16 mouse cellular contexts compared by ENCODE assay signal in genomic region chr14:104033606-104034005, GRCm38 (mm10).
DNase-seq lines count a peak whose midpoint lies in the region; ATAC-seq and TF ChIP-seq lines count a peak whose summit lies in the region.
"Had no signal": no experiment of that assay in that cellular context is flagged by ENCODE, and none has a peak within 500 bp of the region (broad histone marks: within the 10 kb centered on the region; RNA-seq: fewer than 3 reads in every experiment).

No protein-coding gene starts in this region.

- H3K27ac ChIP-seq in forebrain, postnatal 0 days (ENCODE audit: low read depth, low read length) = no peak overlapping the region
- no peak overlapping the region for H3K27ac ChIP-seq in forebrain, embryonic 10.5 days
- H3K27ac ChIP-seq in liver, adult 2 months (replicated peaks; ENCODE audit: insufficient read depth, low read depth, low read length) = no peak overlapping the region
- no peak overlapping the region for H3K27ac ChIP-seq in kidney, embryonic 16.5 days (ENCODE audit: low read length)
- H3K27ac ChIP-seq: hindbrain, embryonic 15.5 days; midbrain, embryonic 12.5 days had no signal

- DNase-seq in forebrain, postnatal 0 days = peak; percentile 64
- DNase-seq in forebrain, embryonic 10.5 days (ENCODE audit: extremely low spot score, low spot score) = no peak
- DNase-seq in liver, adult 2 months (ENCODE audit: extremely low read depth, low read depth, low spot score) = peak; percentile 12
- no peak for DNase-seq in liver
- peak; percentile 37 for DNase-seq in Muller cell, postnatal 12 days (ENCODE audit: inconsistent ontology term)
- DNase-seq in heart, postnatal 4 days = no peak
- DNase-seq: adrenal gland, postnatal 10 days; cerebellum, adult 18-20 months; gastrocnemius, postnatal 36 days had no signal

- peak; percentile 45; the same call in 1 of the 2 replicates for ATAC-seq in forebrain, postnatal 0 days
- peak; percentile 70 for ATAC-seq in megakaryocyte progenitor cell, adult 5-6 weeks (replicated peaks; ENCODE audit: poor library complexity)
- no peak for ATAC-seq in kidney, embryonic 16.5 days (ENCODE audit: low FRiP score, low TSS enrichment)
- ATAC-seq: CD4-positive, CD25-positive, alpha-beta regulatory T cell, adult 4 months had no signal

- H3K79me2 ChIP-seq in liver, adult 2 months (ENCODE audit: control insufficient read depth, insufficient read depth, low read length) = no peaks in the 10 kb centered on the region

- H3K36me3 ChIP-seq in forebrain, postnatal 0 days (ENCODE audit: insufficient read depth) = no peaks in the 10 kb centered on the region
- no peaks in the 10 kb centered on the region for H3K36me3 ChIP-seq in forebrain, embryonic 10.5 days (replicated peaks)
- H3K36me3 ChIP-seq in liver, adult 2 months (ENCODE audit: control insufficient read depth, insufficient read depth, low read length) = no peaks in the 10 kb centered on the region
- no peaks in the 10 kb centered on the region for H3K36me3 ChIP-seq in kidney, embryonic 16.5 days (ENCODE audit: insufficient read depth, low read length)
- H3K36me3 ChIP-seq: hindbrain, embryonic 15.5 days; midbrain, embryonic 12.5 days had no signal

- H3K9me3 ChIP-seq in forebrain, postnatal 0 days (ENCODE audit: low read length) = no peaks in the 10 kb centered on the region
- H3K9me3 ChIP-seq in forebrain, embryonic 10.5 days = no peaks in the 10 kb centered on the region
- no peaks in the 10 kb centered on the region for H3K9me3 ChIP-seq in kidney, embryonic 16.5 days (ENCODE audit: low read length)
- H3K9me3 ChIP-seq: hindbrain, embryonic 15.5 days; midbrain, embryonic 12.5 days had no signal

- 28% methylated on average over 1 of the region's 1 CpGs for WGBS in forebrain, postnatal 0 days
- 44% methylated on average over 1 of the region's 1 CpGs for WGBS in forebrain, embryonic 10.5 days
- 26% methylated on average over 1 of the region's 1 CpGs for WGBS in liver, adult 2 months
- WGBS in kidney, embryonic 16.5 days = 44% methylated on average over 1 of the region's 1 CpGs

- no peak overlapping the region for H3K4me2 ChIP-seq in forebrain, postnatal 0 days (ENCODE audit: low read depth)
- no peak overlapping the region for H3K4me2 ChIP-seq in kidney, embryonic 16.5 days (replicated peaks; ENCODE audit: low read depth, low read length)
- H3K4me2 ChIP-seq: hindbrain, embryonic 15.5 days; liver, embryonic 11.5 days; midbrain, embryonic 12.5 days had no signal

- H3K4me1 ChIP-seq in forebrain, postnatal 0 days (ENCODE audit: insufficient read depth) = no peaks in the 10 kb centered on the region
- peaks cover 23% of the 10 kb centered on the region for H3K4me1 ChIP-seq in forebrain, embryonic 10.5 days
- no peaks in the 10 kb centered on the region for H3K4me1 ChIP-seq in liver, adult 2 months (ENCODE audit: control insufficient read depth, insufficient read depth, low read length)
- H3K4me1 ChIP-seq in kidney, embryonic 16.5 days (ENCODE audit: insufficient read depth, low read length) = 0 out of 2 replicates have a peak, but pooled peaks cover 2% of the 10 kb centered on the region

- H3K27me3 ChIP-seq in forebrain, postnatal 0 days (ENCODE audit: insufficient read depth, low read length) = peaks cover 5% of the 10 kb centered on the region; the same call in 1 of the 2 replicates
- peaks cover 47% of the 10 kb centered on the region for H3K27me3 ChIP-seq in forebrain, embryonic 10.5 days (ENCODE audit: poor library complexity, severe bottlenecking)
- H3K27me3 ChIP-seq in liver, adult 2 months (ENCODE audit: control insufficient read depth, insufficient read depth, low read length) = no peaks in the 10 kb centered on the region
- peaks cover 10% of the 10 kb centered on the region; the same call in 1 of the 2 replicates for H3K27me3 ChIP-seq in kidney, embryonic 16.5 days (ENCODE audit: insufficient read depth, low read length)

- no peak overlapping the region for H3K4me3 ChIP-seq in forebrain, postnatal 0 days (ENCODE audit: low read depth, low read length)
- no peak overlapping the region for H3K4me3 ChIP-seq in forebrain, embryonic 10.5 days
- no peak overlapping the region for H3K4me3 ChIP-seq in liver, adult 2 months (ENCODE audit: insufficient read depth, low read depth, low read length)
- no peak overlapping the region for H3K4me3 ChIP-seq in kidney, embryonic 16.5 days (ENCODE audit: low read length)
- H3K4me3 ChIP-seq: erythroblast, embryonic 14.5 days; hindbrain, embryonic 15.5 days; midbrain, embryonic 12.5 days had no signal

- TF ChIP-seq POLR2A in liver, adult 2 months (IDR thresholded peaks at IDR 0.05; ENCODE audit: extremely low read depth, insufficient read depth, low read length) = no peak

- no peak overlapping the region for H3K9ac ChIP-seq in forebrain, postnatal 0 days
- H3K9ac ChIP-seq in liver, adult 2 months (ENCODE audit: low read depth, low read length) = no peak overlapping the region
- no peak overlapping the region for H3K9ac ChIP-seq in kidney, embryonic 16.5 days (replicated peaks; ENCODE audit: low read length)
- H3K9ac ChIP-seq: hindbrain, embryonic 15.5 days; midbrain, embryonic 12.5 days had no signal

- peak; percentile 73 for TF ChIP-seq CTCF in forebrain, postnatal 0 days (IDR thresholded peaks at IDR 0.05; ENCODE audit: low read depth)
- no peak; the same call in 1 of the 2 replicates for TF ChIP-seq CTCF in liver, adult 2 months (IDR thresholded peaks at IDR 0.05; ENCODE audit: low read depth, low read length)

Comparison
In these comparisons a context has a peak if more than half of its experiments do, and no peak if none do; other contexts are left out.
1. DNase-seq: peak in forebrain, postnatal 0 days (single experiment), liver, adult 2 months (single experiment) and Muller cell, postnatal 12 days (single experiment); none in forebrain, embryonic 10.5 days (single experiment), liver (single experiment) and heart, postnatal 4 days (single experiment).